Mouse (Mus musculus) hematopoietic multipotent progenitor cell, adult 10-12 weeks (in vitro differentiated cells): Measurements from ENCODE around the gene Rps11. TPM values are rescaled to one million over a fixed set of nuclear protein-coding genes. Genes with fewer than 3 reads are reported as not detected.

Experiments
- polyA plus RNA-seq: library from polyadenylated mRNA; stranded (reverse); fragments of >175 nt; gene quantifications from 2 replicates; pipeline ENCODE4 v1.2.3, GENCODE M21; 2012; ENCODE audit warnings: low replicate concordance

The Rps11 gene
- polyA plus RNA-seq: 79.7 and 146 TPM in 2 replicates

DNA sequence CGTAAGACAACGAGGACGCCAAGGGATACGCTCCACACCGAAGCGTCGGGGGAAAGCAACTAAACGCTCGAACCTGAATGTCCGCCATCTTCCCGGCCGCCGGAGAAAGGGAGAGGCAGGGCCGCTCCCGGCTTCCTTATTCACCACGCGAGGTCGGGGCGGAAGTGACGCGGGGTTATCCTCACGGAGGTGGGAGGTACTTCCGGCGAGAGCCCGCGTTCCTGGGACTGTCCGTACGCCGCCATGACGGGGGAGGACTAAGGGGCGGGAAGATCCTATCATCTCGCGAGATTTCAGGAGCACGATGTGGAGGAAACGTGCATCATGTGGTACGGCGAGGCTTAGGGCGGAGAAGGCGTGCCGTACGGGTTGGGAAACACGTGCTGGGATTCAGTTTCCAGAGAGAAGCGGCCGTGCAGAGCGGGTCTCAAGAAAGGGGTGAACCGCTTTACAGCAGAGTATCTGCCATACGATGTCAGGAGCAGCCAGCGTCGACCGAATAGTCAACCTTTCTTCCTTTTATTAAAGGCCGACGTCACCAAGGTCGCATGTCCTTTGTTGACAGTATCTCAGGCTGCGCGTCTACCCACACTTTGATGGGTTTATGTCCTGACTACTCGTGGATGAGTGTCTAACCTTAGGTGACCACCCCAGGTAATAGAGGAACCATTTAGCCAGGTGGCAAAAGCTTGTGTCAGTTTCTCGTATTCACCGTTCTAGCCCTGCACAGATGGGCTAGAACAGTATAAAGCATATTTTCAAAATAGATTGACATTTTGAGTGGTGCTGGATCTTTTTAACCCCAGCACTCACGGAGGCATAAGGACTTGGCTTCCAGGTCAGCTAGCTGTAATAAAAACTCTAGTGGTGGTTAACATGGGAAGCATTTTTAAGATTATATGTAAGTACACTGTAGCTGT lies at the start of gene Rps11:
Rps11 (minus strand) TSS at position 216 of the 920 bp plus-strand sequence.

DNA sequence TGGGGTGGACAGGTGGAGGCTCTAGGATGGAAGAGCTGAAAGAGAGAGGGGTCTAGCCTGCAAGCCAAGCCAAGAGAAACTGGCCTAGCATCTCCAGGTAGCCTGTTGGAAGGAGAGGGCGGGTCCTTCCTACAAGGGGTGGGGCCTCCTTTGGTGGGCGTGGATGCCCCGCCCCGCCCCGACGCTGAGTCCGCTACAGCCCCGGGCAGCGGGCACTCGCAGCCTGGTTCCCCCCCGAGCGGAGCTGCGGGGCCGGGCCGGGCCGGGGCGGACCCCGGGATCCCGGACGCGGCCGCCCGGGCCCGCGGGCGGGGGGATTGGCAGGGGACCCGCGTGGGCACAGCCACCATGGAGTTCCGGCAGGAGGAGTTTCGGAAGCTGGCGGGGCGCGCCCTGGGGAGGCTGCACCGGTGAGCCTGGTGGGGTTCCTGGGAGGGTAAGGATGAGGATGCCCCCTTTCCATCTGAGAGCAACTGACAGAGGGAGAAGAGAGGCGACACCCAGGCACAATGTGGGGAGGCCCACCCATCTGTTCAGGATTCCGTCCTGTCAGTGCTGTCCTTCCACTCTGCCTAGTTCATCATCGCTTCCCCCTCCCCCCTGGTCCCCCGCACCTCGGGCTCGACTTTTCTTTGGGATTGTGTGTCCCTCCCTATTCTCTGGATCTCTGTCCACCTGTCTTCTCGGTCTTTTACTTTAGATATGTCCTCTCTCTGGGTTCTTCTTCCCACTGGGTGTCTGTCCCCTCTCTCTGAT lies 39.7 kb upstream of the Rps11 start, which contains the start of gene Slc17a7:
Slc17a7 (plus strand) TSS at position 215 of the 756 bp plus-strand sequence.

DNA sequence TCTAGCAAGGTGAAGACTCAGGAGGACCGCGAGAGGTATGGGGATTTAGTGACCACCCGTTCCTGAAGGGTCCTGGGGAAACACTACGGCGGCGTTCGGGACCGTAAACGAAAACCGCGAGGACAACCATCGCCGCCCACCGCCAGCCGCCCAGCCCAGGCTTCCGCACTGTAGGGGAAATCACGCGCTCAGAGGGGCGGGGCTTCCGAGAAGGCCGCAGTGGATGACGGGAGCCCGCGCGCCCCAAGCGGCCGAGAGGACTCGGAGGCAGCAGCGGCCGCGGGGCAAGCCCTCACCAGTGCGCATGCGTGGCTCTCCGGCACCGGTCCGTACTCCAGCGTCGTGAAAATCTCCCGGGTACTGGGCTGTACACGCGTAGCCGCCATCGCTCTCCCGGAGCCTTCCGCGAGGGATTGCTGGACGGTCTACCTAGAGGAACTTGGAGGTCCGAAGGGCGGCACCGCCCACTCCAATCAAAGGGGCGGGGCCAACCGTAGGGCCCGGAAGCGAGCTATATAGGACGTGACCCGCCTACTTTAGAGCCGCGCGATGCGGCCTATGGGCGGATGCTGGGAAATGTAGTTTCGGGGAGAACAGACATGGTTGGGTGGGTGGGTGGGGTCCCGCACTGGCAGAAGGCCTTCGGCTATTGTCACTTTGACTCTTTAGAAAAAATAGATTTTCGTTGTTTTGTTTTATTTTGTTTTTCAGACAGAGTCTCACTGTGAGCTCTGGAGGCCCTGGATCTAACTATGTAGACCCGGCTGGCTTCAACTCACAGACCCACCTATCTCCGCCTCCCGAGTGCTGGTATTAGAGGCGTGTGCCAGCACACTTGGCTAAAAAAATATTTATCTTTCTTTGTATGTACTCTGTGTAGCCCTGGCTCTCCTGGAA lies 30.1 kb upstream of the Rps11 start, which contains the start of the genes Pih1d1 and Aldh16a1:
Pih1d1 (plus strand) TSS at position 208 of the 897 bp plus-strand sequence.
Aldh16a1 (minus strand) TSS at position 489 of the 897 bp plus-strand sequence.

DNA sequence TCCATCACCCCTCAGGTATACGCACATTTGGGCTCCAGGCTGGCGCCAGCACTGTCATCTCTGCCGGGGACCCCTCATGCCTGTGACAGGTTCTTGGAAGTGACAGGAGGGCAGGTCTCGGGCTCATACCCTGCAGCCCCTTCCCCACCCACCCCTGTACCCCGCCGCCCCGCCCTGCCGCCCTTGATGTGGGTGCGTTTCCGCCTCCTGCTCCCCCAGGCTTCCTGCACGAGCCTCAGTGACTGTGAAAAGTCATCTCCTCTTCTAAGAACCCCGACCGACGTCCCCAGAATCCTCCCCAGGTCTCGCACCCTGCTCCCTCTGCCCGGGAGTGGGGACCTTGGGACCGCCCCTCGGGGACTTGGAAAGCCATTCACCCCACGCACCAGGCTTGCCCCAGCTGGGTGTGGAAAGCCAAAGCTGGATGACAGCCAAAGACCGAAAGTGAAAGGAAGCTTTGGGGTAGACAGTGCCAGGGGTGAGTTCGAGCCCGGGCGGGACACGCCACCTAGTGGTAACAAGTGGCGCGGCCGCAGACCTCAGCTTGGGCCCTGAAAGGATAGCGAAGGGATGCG lies 11.8 kb upstream of the Rps11 start, which contains the start of the genes Gm45713 and Flt3l:
Gm45713 (minus strand) TSS at position 239 of the 575 bp plus-strand sequence.
Flt3l (minus strand) TSS at position 440 of the 575 bp plus-strand sequence.

GRCm38 (mm10) chr7:45128624-45129246 lies 4.5 kb upstream of the Rps11 start, which contains the start of gene Rpl13a:
TSS of gene Rpl13a (minus strand) at chr7:45128761.

GRCm38 (mm10) chr7:45103652-45104180 lies 20.5 kb downstream of the Rps11 start, which contains the start of gene Fcgrt:
TSS of gene Fcgrt (minus strand) at chr7:45103851.

GRCm38 (mm10) chr7:45092048-45092447 lies 32.2 kb downstream of the Rps11 start, which contains the start of gene Rcn3:
TSS of gene Rcn3 (minus strand) at chr7:45092221.

Other genes with a start within 250 kb of the Rps11 start
- 195 and 493 TPM in 2 replicates for gene Med25, start 231.7 kb downstream of the Rps11 start, polyA plus RNA-seq
- gene Fuz, start 228.4 kb downstream of the Rps11 start, polyA plus RNA-seq: 68.5 and 164 TPM in 2 replicates
- 86.3 and 94.0 TPM in 2 replicates for gene Ap2a1, start 194.9 kb downstream of the Rps11 start, polyA plus RNA-seq
- 0.29 TPM in 1 of 2 replicates, not detected in the other for gene Tsks, start 181.2 kb downstream of the Rps11 start, polyA plus RNA-seq
- 0.16 and 0.33 TPM in 2 replicates for gene Cpt1c, start 149.6 kb downstream of the Rps11 start, polyA plus RNA-seq
- 20.1 and 51.4 TPM in 2 replicates for gene Prmt1, start 137.9 kb downstream of the Rps11 start, polyA plus RNA-seq
- 121 and 237 TPM in 2 replicates for gene Irf3, start 126.8 kb downstream of the Rps11 start, polyA plus RNA-seq
- gene Bcl2l12, start 125.7 kb downstream of the Rps11 start, polyA plus RNA-seq: 98.8 and 137 TPM in 2 replicates
- 147 and 361 TPM in 2 replicates for gene Scaf1, start 108.1 kb downstream of the Rps11 start, polyA plus RNA-seq
- 20.4 and 47.3 TPM in 2 replicates for gene Rras, start 106.5 kb downstream of the Rps11 start, polyA plus RNA-seq
- gene Prr12, start 71.6 kb downstream of the Rps11 start, polyA plus RNA-seq: 91.8 and 211 TPM in 2 replicates
- gene Nosip, start 62.0 kb downstream of the Rps11 start, polyA plus RNA-seq: 110 and 117 TPM in 2 replicates
- 21.9 and 40.2 TPM in 2 replicates for gene Prrg2, start 61.8 kb downstream of the Rps11 start, polyA plus RNA-seq
- gene Rcn3, start 32.2 kb downstream of the Rps11 start, polyA plus RNA-seq: 45.4 and 68.2 TPM in 2 replicates
- 210 and 322 TPM in 2 replicates for gene Fcgrt, start 20.6 kb downstream of the Rps11 start, polyA plus RNA-seq
- 6,038 and 6,758 TPM in 2 replicates for gene Rpl13a, start 4.3 kb upstream of the Rps11 start, polyA plus RNA-seq
- 0.59 and 3.0 TPM in 2 replicates for gene Gm45713, start 11.8 kb upstream of the Rps11 start, polyA plus RNA-seq
- gene Flt3l, start 12.0 kb upstream of the Rps11 start, polyA plus RNA-seq: 106 and 107 TPM in 2 replicates
- gene Pih1d1, start 29.9 kb upstream of the Rps11 start, polyA plus RNA-seq: 35.7 and 44.2 TPM in 2 replicates
- gene Aldh16a1, start 30.1 kb upstream of the Rps11 start, polyA plus RNA-seq: 98.2 and 154 TPM in 2 replicates
- 0.10 and 0.24 TPM in 2 replicates for gene Slc17a7, start 39.5 kb upstream of the Rps11 start, polyA plus RNA-seq
- gene Gfy, start 55.1 kb upstream of the Rps11 start, polyA plus RNA-seq: 0.10 TPM in 1 of 2 replicates, not detected in the other
- not detected in 2 replicates for gene Pth2, start 56.6 kb upstream of the Rps11 start, polyA plus RNA-seq
- 0.47 and 0.54 TPM in 2 replicates for gene Ccdc155, start 80.5 kb upstream of the Rps11 start, polyA plus RNA-seq
- gene Dkkl1, start 87.7 kb upstream of the Rps11 start, polyA plus RNA-seq: 13.5 and 29.6 TPM in 2 replicates
- gene Tead2, start 91.3 kb upstream of the Rps11 start, polyA plus RNA-seq: 0.09 and 0.62 TPM in 2 replicates
- gene Cd37, start 114.7 kb upstream of the Rps11 start, polyA plus RNA-seq: 1,076 and 1,868 TPM in 2 replicates
- gene Slc6a16, start 116.6 kb upstream of the Rps11 start, polyA plus RNA-seq: not detected in 2 replicates
- gene Slc6a21, start 153.1 kb upstream of the Rps11 start, polyA plus RNA-seq: 0.34 and 0.58 TPM in 2 replicates
- 6.9 and 12.1 TPM in 2 replicates for gene Trpm4, start 209.3 kb upstream of the Rps11 start, polyA plus RNA-seq
- gene Hrc, start 210.9 kb upstream of the Rps11 start, polyA plus RNA-seq: not detected in 2 replicates
- 0.28 and 2.0 TPM in 2 replicates for gene Ppfia3, start 242.6 kb upstream of the Rps11 start, polyA plus RNA-seq
- 0.53 TPM in 1 of 2 replicates, not detected in the other for gene Lin7b, start 246.1 kb upstream of the Rps11 start, polyA plus RNA-seq